Mouse (Mus musculus) forebrain, embryonic 15.5 days (tissue): ENCODE results near the gene Syvn1. TPM values are rescaled to one million over a fixed set of nuclear protein-coding genes. Genes with fewer than 3 reads are reported as not detected.
"Not testable (repeated sequence)": the region's sequence is repeated elsewhere in the genome, so short reads cannot be mapped to it uniquely, and the experiment has no call there.

Source experiments
- ATAC-seq: fragments of 200-750 bp; cut with Nextera tagmentation; replicated peaks from 2 replicates; pipeline ENCODE4 v1.8.0; 2017; ENCODE audit warnings: mild to moderate bottlenecking, moderate TSS enrichment, moderate library complexity
- H3K27ac ChIP-seq: fragments of 300-500 bp; sonication (generic); replicated peaks from 2 replicates; pipeline ENCODE4 v1.5.1; 2015; ENCODE audit warnings: mild to moderate bottlenecking, inconsistent platforms
- H3K27me3 ChIP-seq: fragments of 300-500 bp; sonication (generic); 2 replicates; pipeline ENCODE4 v1.6.1; 2015; ENCODE audit warnings: inconsistent platforms
- H3K36me3 ChIP-seq: fragments of 300-500 bp; sonication (generic); 2 replicates; pipeline ENCODE4 v1.6.1; 2015; ENCODE audit warnings: mild to moderate bottlenecking, inconsistent platforms
- H3K4me1 ChIP-seq: fragments of 300-500 bp; sonication (generic); 2 replicates; pipeline ENCODE4 v1.6.1; 2015; ENCODE audit warnings: inconsistent platforms
- H3K4me2 ChIP-seq: fragments of 300-500 bp; sonication (generic); replicated peaks from 2 replicates; pipeline ENCODE4 v1.6.1; 2015; ENCODE audit warnings: mild to moderate bottlenecking, inconsistent platforms
- H3K4me3 ChIP-seq: fragments of 300-500 bp; sonication (generic); 2 replicates; pipeline ENCODE4 v1.5.1; 2015; ENCODE audit warnings: mild to moderate bottlenecking, inconsistent platforms
- H3K9ac ChIP-seq: fragments of 300-500 bp; sonication (generic); replicated peaks from 2 replicates; pipeline ENCODE4 v1.6.1; 2015; ENCODE audit warnings: mild to moderate bottlenecking, inconsistent platforms
- H3K9me3 ChIP-seq: fragments of 300-500 bp; sonication (generic); 2 replicates; pipeline ENCODE4 v1.6.1; 2016; ENCODE audit warnings: inconsistent platforms
- WGBS: fragments of 180-500 bp; shearing (Covaris S2); methylation state at CpG from one replicate; pipeline ENCODE4 v1.1.7; 2015; ENCODE audit warnings: mixed read lengths; 5-methylcytosine and 5-hydroxymethylcytosine counted together
- polyA plus RNA-seq: library from polyadenylated mRNA; unstranded; fragments of >200 nt; fragmentation: Nextera tagmentation; extraction: Ambion mirVana; gene quantifications from 2 replicates; pipeline ENCODE4 v1.2.1, GENCODE M21; 2015

Gene Syvn1
- polyA plus RNA-seq, 1 experiment from 2014 or later: 26.5 TPM

DNA sequence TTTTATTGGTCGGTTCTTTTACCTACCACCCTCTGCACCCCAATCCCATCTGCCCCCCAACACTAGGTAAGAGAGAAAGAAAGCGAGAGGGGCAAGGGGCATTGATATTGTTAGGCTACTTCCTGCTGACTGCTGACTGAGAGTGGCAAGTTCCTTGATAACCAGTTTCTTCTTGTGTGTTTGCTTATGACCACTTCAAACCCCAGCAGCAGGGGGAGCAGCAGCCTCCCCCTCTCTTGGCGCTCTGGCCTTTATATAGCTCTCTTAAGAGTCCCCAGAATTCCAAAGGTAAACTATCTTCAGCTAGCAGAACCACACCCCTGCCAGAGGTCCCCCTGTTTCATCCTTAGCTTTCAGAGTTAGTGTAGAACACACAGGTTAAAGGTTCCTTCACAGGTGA lies 26.1 kb upstream of the Syvn1 start:
- H3K4me1 ChIP-seq: peaks cover 8% of the 10 kb centered on the region
- 37% methylated on average over 3 of the region's 3 CpGs for WGBS

GRCm38 (mm10) chr19:6023059-6023458 lies 23.3 kb upstream of the Syvn1 start:
- no peaks in the 10 kb centered on the region for H3K9me3 ChIP-seq
- WGBS: 67% methylated on average over 8 of the region's 8 CpGs
- no peak overlapping the region for H3K4me3 ChIP-seq
- ATAC-seq: no peak
- H3K27me3 ChIP-seq: no peaks in the 10 kb centered on the region
- H3K27ac ChIP-seq: no peak overlapping the region
- no peaks in the 10 kb centered on the region for H3K4me1 ChIP-seq
- H3K4me2 ChIP-seq: no peak overlapping the region
- no peak overlapping the region for H3K9ac ChIP-seq
- no peaks in the 10 kb centered on the region for H3K36me3 ChIP-seq

More for the DNA sequence above, 26.1 kb upstream of the Syvn1 start:
- H3K9ac ChIP-seq: no peak overlapping the region
- H3K4me3 ChIP-seq: no peak overlapping the region
- ATAC-seq: no peak
- H3K9me3 ChIP-seq: no peaks in the 10 kb centered on the region
- peaks cover 17% of the 10 kb centered on the region for H3K27me3 ChIP-seq
- no peaks in the 10 kb centered on the region for H3K36me3 ChIP-seq
- H3K27ac ChIP-seq: no peak overlapping the region
- H3K4me2 ChIP-seq: no peak overlapping the region

- H3K27me3 ChIP-seq: no peaks in the 10 kb centered on the region
- WGBS: 86% methylated on average over 7 of the region's 7 CpGs
These were observed 22.4 kb upstream of the Syvn1 start for GRCm38 (mm10) chr19:6023930-6024329.

DNA sequence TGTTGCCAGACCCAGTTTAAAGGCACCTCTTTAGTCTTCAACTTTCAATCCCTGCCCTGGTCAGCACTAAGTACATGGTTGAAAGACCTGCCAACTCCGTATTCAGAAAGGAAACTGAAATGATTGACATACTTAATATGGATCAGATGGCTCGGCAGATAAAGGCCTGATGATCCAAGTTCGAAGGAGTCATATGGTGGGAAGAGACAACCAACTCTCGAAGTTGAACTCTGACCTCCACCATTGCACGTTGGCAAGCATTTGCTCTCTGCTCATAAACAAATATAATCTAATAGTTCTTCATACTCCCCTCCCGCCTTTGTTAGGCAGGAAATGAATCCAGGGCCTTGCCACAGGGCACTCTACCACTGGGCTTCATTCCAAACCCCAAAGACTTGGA lies 17.4 kb upstream of the Syvn1 start:
- WGBS: 87% methylated on average over 6 of the region's 6 CpGs
- no peaks in the 10 kb centered on the region for H3K27me3 ChIP-seq
- H3K4me3 ChIP-seq: no peak overlapping the region
- H3K4me1 ChIP-seq: no peaks in the 10 kb centered on the region
- H3K27ac ChIP-seq: no peak overlapping the region
- ATAC-seq: no peak
- no peak overlapping the region for H3K4me2 ChIP-seq
- H3K36me3 ChIP-seq: no peaks in the 10 kb centered on the region
- no peak overlapping the region for H3K9ac ChIP-seq
- no peaks in the 10 kb centered on the region for H3K9me3 ChIP-seq

More at GRCm38 (mm10) chr19:6023930-6024329, 22.4 kb upstream of the Syvn1 start:
- no peak overlapping the region for H3K4me2 ChIP-seq
- no peak for ATAC-seq
- no peaks in the 10 kb centered on the region for H3K9me3 ChIP-seq
- H3K4me1 ChIP-seq: no peaks in the 10 kb centered on the region
- H3K4me3 ChIP-seq: no peak overlapping the region
- H3K36me3 ChIP-seq: no peaks in the 10 kb centered on the region
- no peak overlapping the region for H3K9ac ChIP-seq
- H3K27ac ChIP-seq: no peak overlapping the region

- H3K9ac ChIP-seq: no peak overlapping the region
- H3K4me1 ChIP-seq: no peaks in the 10 kb centered on the region
- H3K27ac ChIP-seq: no peak overlapping the region
- no peaks in the 10 kb centered on the region for H3K9me3 ChIP-seq
- no peak for ATAC-seq
- 77% methylated on average over 9 of the region's 9 CpGs for WGBS
- no peak overlapping the region for H3K4me2 ChIP-seq
- H3K4me3 ChIP-seq: no peak overlapping the region
- H3K27me3 ChIP-seq: no peaks in the 10 kb centered on the region
- no peaks in the 10 kb centered on the region for H3K36me3 ChIP-seq
These were observed 16.9 kb upstream of the Syvn1 start for GRCm38 (mm10) chr19:6029426-6029825.

DNA sequence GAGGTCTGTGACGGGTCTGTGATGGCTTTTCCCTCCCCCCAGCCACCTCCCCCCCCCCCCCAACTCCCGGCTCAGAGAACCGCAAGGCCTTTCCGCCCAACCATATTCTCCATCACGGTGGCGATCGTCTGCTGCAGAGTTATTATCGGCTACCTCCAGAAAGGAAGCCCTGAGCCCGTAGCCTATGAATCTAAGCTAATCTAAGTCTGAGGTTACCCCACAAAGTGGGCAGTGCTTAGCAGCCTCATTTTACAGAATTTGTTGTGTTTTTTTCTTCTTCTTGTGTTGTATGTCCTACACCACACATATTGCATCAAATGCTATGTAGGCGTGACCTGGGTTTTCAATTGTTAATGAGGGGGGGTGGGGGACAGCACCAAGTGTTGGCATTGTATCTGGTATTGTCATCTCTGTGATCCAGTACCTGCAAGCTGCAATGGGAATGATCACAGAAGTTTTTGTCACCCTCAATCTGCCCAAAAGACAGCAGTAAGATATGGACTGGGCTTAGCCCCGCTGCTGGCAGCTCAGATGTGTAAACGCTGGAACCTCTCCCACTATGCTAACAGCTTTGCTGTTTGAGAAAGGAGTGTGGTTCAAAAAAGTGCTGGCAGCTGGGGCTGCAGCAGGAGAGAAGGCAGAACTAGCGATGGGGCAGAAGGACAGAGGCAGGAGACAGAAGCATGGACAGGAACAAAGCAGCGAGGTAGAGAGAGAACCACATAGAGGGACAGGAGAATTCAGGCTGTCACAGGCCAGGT lies 15.7 kb upstream of the Syvn1 start:
- no peak for ATAC-seq
- Histone ChIP-seq H3K9me3 (no peaks in the 10 kb centered on the region), H3K4me1 (no peaks in the 10 kb centered on the region), H3K27me3 (no peaks in the 10 kb centered on the region), H3K4me2 (no peak overlapping the region), H3K36me3 (no peaks in the 10 kb centered on the region), H3K4me3 (no peak overlapping the region), H3K9ac (no peak overlapping the region), H3K27ac (no peak overlapping the region)
- WGBS: 76% methylated on average over 14 of the region's 14 CpGs

DNA sequence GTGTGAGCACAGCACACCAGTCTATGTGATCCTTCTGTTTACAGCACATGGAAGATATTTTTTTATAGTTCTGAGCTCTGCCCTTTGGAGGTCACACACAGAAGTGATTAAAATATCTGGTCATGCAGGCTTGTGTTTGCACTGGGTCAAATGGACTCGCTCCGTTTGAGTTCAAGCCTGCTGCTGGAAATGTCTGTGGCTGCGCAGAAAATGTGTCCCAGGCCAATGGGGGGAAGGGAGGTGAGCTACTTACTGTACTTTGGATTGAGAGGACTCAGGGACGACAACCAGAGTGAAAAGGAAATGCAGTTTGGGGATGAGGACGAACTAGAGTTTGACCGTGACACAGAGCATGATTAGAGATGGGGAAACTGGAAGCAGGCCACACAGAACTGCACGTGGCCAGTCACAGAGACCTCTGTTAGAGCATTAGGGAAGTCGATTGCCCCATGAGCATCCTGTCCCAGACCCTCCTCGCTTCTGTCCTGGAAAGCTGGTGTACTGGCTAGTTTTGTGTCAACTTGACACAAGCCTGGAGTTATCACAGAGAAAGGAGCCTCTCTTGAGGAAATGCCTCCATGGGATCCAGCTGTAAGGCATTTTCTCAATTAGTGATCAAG lies 10.3 kb upstream of the Syvn1 start:
- no peaks in the 10 kb centered on the region for H3K36me3 ChIP-seq
- 79% methylated on average over 9 of the region's 9 CpGs for WGBS
- no peaks in the 10 kb centered on the region for H3K27me3 ChIP-seq
- H3K4me3 ChIP-seq: no peak overlapping the region
- no peaks in the 10 kb centered on the region for H3K9me3 ChIP-seq
- H3K27ac ChIP-seq: no peak overlapping the region
- H3K9ac ChIP-seq: no peak overlapping the region
- H3K4me2 ChIP-seq: no peak overlapping the region
- no peak for ATAC-seq
- no peaks in the 10 kb centered on the region for H3K4me1 ChIP-seq

DNA sequence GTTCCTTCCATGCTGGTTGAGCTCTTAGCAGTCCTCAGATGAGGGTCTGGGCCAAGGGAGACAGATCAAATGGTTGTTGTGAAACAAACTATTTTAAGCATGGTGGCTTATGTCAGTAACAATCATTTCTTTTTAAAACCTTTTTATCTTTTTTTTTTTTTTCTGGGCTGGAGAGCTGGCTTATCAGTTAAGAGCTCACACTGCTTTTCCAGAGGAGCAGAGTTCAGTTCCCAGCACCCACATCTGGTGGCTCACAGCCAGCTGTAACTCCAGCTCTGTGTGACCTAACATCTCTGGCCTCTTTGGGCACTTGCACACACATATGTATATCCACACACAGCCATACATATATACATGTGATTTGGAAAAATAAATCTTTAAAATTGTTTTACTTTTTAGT lies 8.7 kb upstream of the Syvn1 start:
- no peaks in the 10 kb centered on the region for H3K27me3 ChIP-seq
- no peak overlapping the region for H3K9ac ChIP-seq
- no peak overlapping the region for H3K4me2 ChIP-seq
- no peak overlapping the region for H3K27ac ChIP-seq
- peaks cover 2% of the 10 kb centered on the region; the same call in 1 of the 2 replicates for H3K4me1 ChIP-seq
- H3K4me3 ChIP-seq: no peak overlapping the region
- ATAC-seq: no peak
- no peaks in the 10 kb centered on the region for H3K36me3 ChIP-seq
- no peaks in the 10 kb centered on the region for H3K9me3 ChIP-seq

GRCm38 (mm10) chr19:6038326-6038725 lies 8.1 kb upstream of the Syvn1 start:
- no peak overlapping the region for H3K27ac ChIP-seq
- H3K4me2 ChIP-seq: no peak overlapping the region
- no peaks in the 10 kb centered on the region for H3K36me3 ChIP-seq
- WGBS: 84% methylated on average over 7 of the region's 7 CpGs
- ATAC-seq: no peak
- no peak overlapping the region for H3K9ac ChIP-seq
- H3K27me3 ChIP-seq: no peaks in the 10 kb centered on the region
- H3K4me3 ChIP-seq: no peak overlapping the region
- H3K9me3 ChIP-seq: no peaks in the 10 kb centered on the region
- peaks cover 2% of the 10 kb centered on the region; the same call in 1 of the 2 replicates for H3K4me1 ChIP-seq

DNA sequence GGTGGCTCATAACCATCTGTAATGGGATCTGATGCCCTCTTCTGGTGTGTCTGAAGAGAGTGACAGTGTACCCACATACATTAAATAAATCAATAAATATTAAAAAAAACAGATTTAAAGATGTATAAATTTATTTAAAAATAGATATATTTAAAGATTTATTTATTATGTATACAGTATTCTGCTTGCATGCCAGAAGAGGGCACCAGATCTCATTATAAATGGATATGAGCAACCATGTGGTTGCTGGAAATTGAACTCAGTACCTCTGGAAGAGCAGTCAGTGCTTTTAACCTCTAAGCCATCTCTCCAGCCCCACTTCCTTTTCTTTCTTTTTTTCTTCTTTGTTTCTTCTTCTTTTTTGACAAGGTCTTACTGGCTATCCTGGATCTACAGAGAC lies 6.4 kb upstream of the Syvn1 start:
- Histone ChIP-seq H3K27ac (no peak overlapping the region), H3K4me3 (no peak overlapping the region), H3K4me2 (no peak overlapping the region), H3K9me3 (no peaks in the 10 kb centered on the region), H3K4me1 (peaks cover 2% of the 10 kb centered on the region; the same call in 1 of the 2 replicates), H3K27me3 (no peaks in the 10 kb centered on the region), H3K36me3 (no peaks in the 10 kb centered on the region), H3K9ac (no peak overlapping the region)
- ATAC-seq: no peak

DNA sequence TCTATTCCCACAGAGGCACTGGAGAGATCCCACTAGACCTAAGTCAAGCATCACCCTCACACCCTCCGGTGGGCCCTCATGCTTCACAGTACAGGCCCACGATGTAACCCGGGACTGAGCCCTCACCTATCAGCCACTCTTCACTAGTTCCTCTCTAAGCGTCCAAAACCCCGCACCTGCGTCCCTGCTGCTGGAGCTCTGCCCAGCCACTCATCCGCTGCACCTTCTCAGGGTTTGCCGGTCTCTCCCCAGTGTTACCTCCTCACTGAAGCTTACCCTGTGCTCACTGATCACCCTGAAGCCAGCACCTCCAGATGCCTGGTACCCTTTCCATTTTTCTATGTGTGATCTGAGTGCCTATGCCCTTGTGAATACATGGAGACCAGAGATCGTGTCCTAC lies 4.1 kb upstream of the Syvn1 start:
- no peak for ATAC-seq
- no peak overlapping the region for H3K4me3 ChIP-seq
- H3K9me3 ChIP-seq: no peaks in the 10 kb centered on the region
- H3K27ac ChIP-seq: no peak overlapping the region
- 79% methylated on average over 9 of the region's 9 CpGs for WGBS
- H3K9ac ChIP-seq: no peak overlapping the region
- H3K4me1 ChIP-seq: peaks cover 11% of the 10 kb centered on the region
- no peaks in the 10 kb centered on the region for H3K36me3 ChIP-seq
- H3K27me3 ChIP-seq: no peaks in the 10 kb centered on the region
- no peak overlapping the region for H3K4me2 ChIP-seq

GRCm38 (mm10) chr19:6044102-6044501 lies 2.3 kb upstream of the Syvn1 start:
- H3K9me3 ChIP-seq, H3K36me3 ChIP-seq, H3K4me2 ChIP-seq, ATAC-seq, H3K27ac ChIP-seq, H3K4me3 ChIP-seq, H3K27me3 ChIP-seq, H3K9ac ChIP-seq: not testable (repeated sequence)
- peaks cover 22% of the 10 kb centered on the region for H3K4me1 ChIP-seq
- 61% methylated on average over 4 of the region's 4 CpGs for WGBS
